In the genomic region with DNA sequence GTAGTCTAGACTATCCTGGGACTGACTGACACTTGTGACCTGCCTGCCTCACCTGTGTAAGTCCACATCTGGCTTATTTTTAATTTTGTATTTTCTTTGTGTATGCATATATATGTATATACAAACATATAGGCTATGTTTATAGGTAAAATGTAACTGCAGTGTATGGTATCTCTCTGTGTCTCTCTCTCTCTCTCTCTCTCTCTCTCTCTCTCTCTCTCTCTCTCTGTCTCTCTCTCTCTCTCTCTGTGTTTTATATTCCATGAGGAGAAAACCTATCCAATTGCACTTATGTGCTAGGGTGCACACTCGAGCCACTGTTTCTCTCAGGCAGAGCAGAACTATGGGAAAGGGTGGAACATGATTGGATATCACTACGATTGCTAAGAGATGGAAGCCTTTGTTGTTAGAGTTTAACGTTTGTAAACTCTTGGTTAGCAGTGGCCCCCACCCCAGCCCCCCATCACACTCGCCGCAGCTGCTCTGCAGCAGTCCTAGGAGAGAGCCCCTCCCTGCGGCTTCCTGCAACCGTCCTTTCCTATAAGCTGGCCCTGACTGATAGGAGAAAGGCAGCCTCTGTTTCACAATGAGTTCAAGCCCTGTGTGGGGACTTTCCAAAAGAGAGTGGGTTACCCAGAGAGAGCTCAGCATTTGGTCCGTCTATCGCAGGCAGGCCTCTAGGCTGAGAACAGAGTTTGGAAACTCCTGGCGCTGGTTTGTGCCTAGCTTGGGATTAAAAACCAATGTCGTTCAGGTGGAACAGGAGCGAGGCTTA, we compare ENCODE assay signal across 10 mouse cellular contexts. TPM values are rescaled to one million over a fixed set of nuclear protein-coding genes. Genes with fewer than 3 reads are reported as not detected.
A peak's percentile ranks its signal among the peaks of the same experiment; 100 is the strongest.
DNase-seq lines count a peak whose midpoint lies in the region; ATAC-seq lines count a peak whose summit lies in the region.
"Had no signal": no experiment of that assay in that cellular context is flagged by ENCODE, and none has a peak within 500 bp of the region (broad histone marks: within the 10 kb centered on the region; RNA-seq: fewer than 3 reads in every experiment).

No protein-coding gene starts in this region.

- intact Hi-C loops in heart, postnatal 25 days (cut with DNase I), result no loop called here

- peak; percentile 87 for DNase-seq in heart, adult 11 months
- no peak for DNase-seq in heart, postnatal 25 days (ENCODE audit: low spot score)
- peak; percentile 83 for DNase-seq in induced T-regulatory cell, adult 2 months (ENCODE audit: low read depth)
- no peak for DNase-seq in layer of hippocampus, adult 9-10 months (ENCODE audit: low spot score)
- DNase-seq in adrenal gland, postnatal 36 days, result no peak
- DNase-seq in right cerebral cortex, postnatal 4 days, result no peak
- DNase-seq: B cell, adult 2 months; spleen, adult 18-20 months had no signal

- ATAC-seq in CD4-positive, CD25-positive, alpha-beta regulatory T cell, adult 4 months, result peak; percentile 69
- peak; percentile 92 for ATAC-seq in megakaryocyte-erythroid progenitor cell, adult 5-6 weeks (replicated peaks; ENCODE audit: low FRiP score, low TSS enrichment, poor library complexity, severe bottlenecking)

RNA-seq across cellular contexts. Expression of a gene that starts 41.6 kb away (rescaled TPM):
- 10 to 100 TPM; 23.9 to 26.5 TPM for total RNA-seq in heart, postnatal 25 days (2021)
- polyA plus RNA-seq in CD4-positive, CD25-positive, alpha-beta regulatory T cell, adult 4 months (2017; shearing (Covaris generic)), result 10 to 100 TPM; 13.5 to 14.0 TPM
- 38.6 and 51.5 TPM in 2 replicates for total RNA-seq in megakaryocyte-erythroid progenitor cell, adult 5-6 weeks (2014; fragmentation: Nextera tagmentation)
- 12.3 and 27.0 TPM in 2 replicates for total RNA-seq in megakaryocyte-erythroid progenitor cell, adult 5-6 weeks (2017)
- total RNA-seq in adrenal gland, postnatal 36 days (2021), result 10 to 100 TPM; 21.5 to 29.1 TPM

Comparison
In these comparisons a context has a peak if more than half of its experiments do, and no peak if none do; other contexts are left out.
1. DNase-seq: peak in heart, adult 11 months (single experiment) and induced T-regulatory cell, adult 2 months (single experiment); none in heart, postnatal 25 days (single experiment), layer of hippocampus, adult 9-10 months (single experiment), adrenal gland, postnatal 36 days (0 of 2) and right cerebral cortex, postnatal 4 days (single experiment).